Mouse (Mus musculus) ZHBTc4 (cell line): ENCODE results near the gene Gm11116.
"Not testable (repeated sequence)": the region's sequence is repeated elsewhere in the genome, so short reads cannot be mapped to it uniquely, and the experiment has no call there.

Experiments
- DNase-seq: peaks from one replicate; pipeline ENCODE4 v3.0.0-alpha.2; 2011; ENCODE audit warnings: low read depth, low spot score

Gene Gm11116

DNA sequence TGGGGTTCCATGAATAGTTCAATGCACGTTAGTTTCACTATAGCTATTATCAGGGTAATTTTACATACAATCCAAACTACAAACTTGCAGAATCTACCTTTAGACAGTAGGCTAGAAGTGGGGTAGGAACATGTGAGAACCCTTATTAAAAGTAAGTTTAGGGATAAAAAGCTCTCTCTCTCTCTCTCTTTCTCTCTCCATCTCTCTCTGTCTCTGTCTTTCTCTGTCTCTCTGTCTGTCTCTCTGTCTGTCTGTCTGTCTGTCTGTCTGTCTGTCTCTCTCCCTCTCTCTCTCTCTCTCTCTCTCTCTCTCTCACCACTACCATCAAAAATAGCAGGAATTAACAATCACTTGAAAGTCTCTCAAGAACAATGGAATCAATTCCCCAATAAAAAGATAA lies at the start of gene Gm11116:
Gene Gm11116 (minus strand): TSS at position 101 of the 400 bp plus-strand sequence.
- no peak for DNase-seq

DNA sequence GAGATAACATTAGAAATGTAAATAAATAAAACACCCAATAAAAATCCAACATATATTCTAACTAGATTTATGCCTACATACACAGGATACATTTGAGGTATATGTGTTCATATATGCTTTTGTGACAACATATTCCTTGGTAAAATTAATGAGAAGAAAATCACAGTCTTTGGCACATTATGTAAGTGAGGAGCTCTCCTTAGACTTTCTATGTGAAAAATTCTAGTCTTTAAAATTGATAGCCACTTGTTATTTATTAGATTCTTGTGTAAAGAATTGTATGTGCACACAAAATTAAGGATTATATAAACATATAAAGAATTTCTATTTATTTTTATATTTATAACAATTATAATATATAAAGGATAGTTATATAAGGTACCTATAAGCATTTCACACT lies 42.7 kb upstream of the Gm11116 start, which contains the start of gene Gm11115:
Gene Gm11115 (minus strand): TSS at position 101 of the 400 bp plus-strand sequence.
- no peak for DNase-seq

DNA sequence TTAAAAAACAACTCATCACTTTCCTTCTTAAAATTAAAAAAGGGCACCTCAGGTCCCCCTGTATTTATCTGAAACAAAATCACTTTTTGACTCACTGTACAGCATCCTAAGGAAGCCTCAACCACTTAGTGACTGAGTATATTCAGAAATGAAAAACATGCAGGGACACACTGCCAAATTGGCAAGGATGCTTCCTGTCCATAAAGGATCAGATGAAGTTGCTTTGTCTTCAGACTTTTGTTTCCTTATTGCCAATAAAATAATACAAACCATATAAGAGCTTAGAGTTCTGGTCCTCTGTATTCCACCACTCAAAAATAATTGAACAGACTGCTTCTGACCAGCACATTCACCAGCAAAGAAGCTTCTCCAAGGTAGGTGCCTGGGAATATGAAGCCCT lies 25.1 kb downstream of the Gm11116 start, which contains the start of gene Smr2:
Gene Smr2 (plus strand): TSS at position 301 of the 400 bp plus-strand sequence.
- not testable (repeated sequence) for DNase-seq
